Mouse (Mus musculus): Measurements from ENCODE around the gene Lrp4. TPM values are rescaled to one million over a fixed set of nuclear protein-coding genes. Genes with fewer than 3 reads are reported as not detected.

Gene Lrp4
- total RNA-seq, 1 experiment from 2014 or later: 1.0 TPM

GRCm38 (mm10) chr2:91450316-91450715 lies 7.0 kb upstream of the Lrp4 start:
- no peak for ATAC-seq (ENCODE audit: extremely low read depth, insufficient number of reproducible peaks, low FRiP score, poor library complexity, severe bottlenecking)

- ATAC-seq (ENCODE audit: extremely low read depth, insufficient number of reproducible peaks, low FRiP score, poor library complexity, severe bottlenecking): no peak
Measured at GRCm38 (mm10) chr2:91452658-91453057, 4.7 kb upstream of the Lrp4 start.

- no peak for ATAC-seq (ENCODE audit: extremely low read depth, insufficient number of reproducible peaks, low FRiP score, poor library complexity, severe bottlenecking)
Measured at GRCm38 (mm10) chr2:91453231-91454075, 3.9 kb upstream of the Lrp4 start.

GRCm38 (mm10) chr2:91454434-91454833 lies 2.9 kb upstream of the Lrp4 start:
- ATAC-seq (ENCODE audit: extremely low read depth, insufficient number of reproducible peaks, low FRiP score, poor library complexity, severe bottlenecking): no peak

- no peak for ATAC-seq (ENCODE audit: extremely low read depth, insufficient number of reproducible peaks, low FRiP score, poor library complexity, severe bottlenecking)
Measured at GRCm38 (mm10) chr2:91455826-91456225, 1.5 kb upstream of the Lrp4 start.

GRCm38 (mm10) chr2:91456491-91457100 lies 715 bp upstream of the Lrp4 start:
- ATAC-seq (ENCODE audit: extremely low read depth, insufficient number of reproducible peaks, low FRiP score, poor library complexity, severe bottlenecking): no peak

- no peak for ATAC-seq (ENCODE audit: extremely low read depth, insufficient number of reproducible peaks, low FRiP score, poor library complexity, severe bottlenecking)
Measured at GRCm38 (mm10) chr2:91457656-91458251, 443 bp downstream of the Lrp4 start.

GRCm38 (mm10) chr2:91458252-91458672 lies 951 bp downstream of the Lrp4 start:
- no peak for ATAC-seq (ENCODE audit: extremely low read depth, insufficient number of reproducible peaks, low FRiP score, poor library complexity, severe bottlenecking)

- ATAC-seq (ENCODE audit: extremely low read depth, insufficient number of reproducible peaks, low FRiP score, poor library complexity, severe bottlenecking): no peak
Measured at GRCm38 (mm10) chr2:91458673-91459391, 1.5 kb downstream of the Lrp4 start.

GRCm38 (mm10) chr2:91460076-91460475 lies 2.8 kb downstream of the Lrp4 start:
- no peak for ATAC-seq (ENCODE audit: extremely low read depth, insufficient number of reproducible peaks, low FRiP score, poor library complexity, severe bottlenecking)

GRCm38 (mm10) chr2:91460771-91461170 lies 3.5 kb downstream of the Lrp4 start:
- no peak for ATAC-seq (ENCODE audit: extremely low read depth, insufficient number of reproducible peaks, low FRiP score, poor library complexity, severe bottlenecking)

GRCm38 (mm10) chr2:91461341-91461740 lies 4.0 kb downstream of the Lrp4 start:
- no peak for ATAC-seq (ENCODE audit: extremely low read depth, insufficient number of reproducible peaks, low FRiP score, poor library complexity, severe bottlenecking)

GRCm38 (mm10) chr2:91462196-91462595 lies 4.9 kb downstream of the Lrp4 start:
- ATAC-seq (ENCODE audit: extremely low read depth, insufficient number of reproducible peaks, low FRiP score, poor library complexity, severe bottlenecking): no peak

- no peak for ATAC-seq (ENCODE audit: extremely low read depth, insufficient number of reproducible peaks, low FRiP score, poor library complexity, severe bottlenecking)
Measured at GRCm38 (mm10) chr2:91462681-91463080, 5.4 kb downstream of the Lrp4 start.

GRCm38 (mm10) chr2:91465934-91466333 lies 8.6 kb downstream of the Lrp4 start:
- no peak for ATAC-seq (ENCODE audit: extremely low read depth, insufficient number of reproducible peaks, low FRiP score, poor library complexity, severe bottlenecking)

- ATAC-seq (ENCODE audit: extremely low read depth, insufficient number of reproducible peaks, low FRiP score, poor library complexity, severe bottlenecking): no peak
Measured at GRCm38 (mm10) chr2:91467613-91468012, 10.3 kb downstream of the Lrp4 start.

- no peak for ATAC-seq (ENCODE audit: extremely low read depth, insufficient number of reproducible peaks, low FRiP score, poor library complexity, severe bottlenecking)
Measured at GRCm38 (mm10) chr2:91470055-91470647, 12.8 kb downstream of the Lrp4 start.

- no peak for ATAC-seq (ENCODE audit: extremely low read depth, insufficient number of reproducible peaks, low FRiP score, poor library complexity, severe bottlenecking)
Measured at GRCm38 (mm10) chr2:91474358-91474757, 17.0 kb downstream of the Lrp4 start.

GRCm38 (mm10) chr2:91475791-91476190 lies 18.5 kb downstream of the Lrp4 start:
- ATAC-seq (ENCODE audit: extremely low read depth, insufficient number of reproducible peaks, low FRiP score, poor library complexity, severe bottlenecking): no peak
